Mouse (Mus musculus): ENCODE results near the gene Nedd8. TPM values are rescaled to one million over a fixed set of nuclear protein-coding genes. Genes with fewer than 3 reads are reported as not detected.

Gene Nedd8
- polyA plus RNA-seq, 1 experiment from 2014 or later: 664 TPM

DNA sequence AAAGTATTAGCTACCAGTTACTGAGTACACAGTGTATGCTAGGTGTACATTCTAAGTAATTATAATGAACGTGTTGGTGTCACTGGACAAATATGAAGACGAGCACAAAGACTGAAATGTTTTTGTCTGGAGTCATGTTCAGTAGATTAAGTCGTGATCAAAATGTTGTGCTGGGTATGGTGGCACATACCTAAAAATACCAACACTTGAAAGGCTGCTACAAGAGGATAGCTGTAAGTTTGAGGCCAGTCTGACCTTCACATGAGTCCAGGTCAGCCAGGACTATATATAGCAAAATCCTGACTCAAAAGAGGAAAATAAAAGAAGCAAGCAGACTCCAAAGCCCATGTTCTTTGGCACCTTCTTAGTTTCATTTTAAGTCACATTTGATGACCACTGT lies 15.0 kb downstream of the Nedd8 start:
- no peak for DNase-seq (ENCODE audit: extremely low spot score, low spot score)
- no peak overlapping the region for H3K4me3 ChIP-seq
- H3K4me1 ChIP-seq: peaks cover 13% of the 10 kb centered on the region
- H3K27me3 ChIP-seq (ENCODE audit: poor library complexity, severe bottlenecking): no peaks in the 10 kb centered on the region
- WGBS: 89% methylated on average over 3 of the region's 3 CpGs
- peaks cover 32% of the 10 kb centered on the region for H3K36me3 ChIP-seq (replicated peaks)
- no peaks in the 10 kb centered on the region for H3K9me3 ChIP-seq
- H3K27ac ChIP-seq: no peak overlapping the region

DNA sequence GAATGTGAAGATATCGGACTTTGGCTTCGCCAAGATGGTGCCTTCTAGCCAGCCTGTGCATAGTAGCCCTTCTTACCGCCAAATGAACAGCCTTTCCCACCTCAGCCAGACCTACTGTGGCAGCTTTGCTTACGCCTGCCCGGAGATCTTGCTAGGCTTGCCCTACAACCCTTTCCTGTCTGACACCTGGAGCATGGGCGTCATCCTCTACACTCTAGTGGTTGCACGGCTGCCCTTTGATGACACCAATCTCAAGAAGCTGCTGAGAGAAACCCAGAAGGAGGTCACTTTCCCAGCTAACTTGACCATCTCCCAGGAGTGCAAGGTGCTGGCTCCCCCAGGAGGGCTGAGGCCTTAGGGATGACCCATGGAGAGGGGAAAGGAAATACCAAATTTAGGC lies 20.4 kb downstream of the Nedd8 start:
- Histone ChIP-seq H3K4me3 (no peak overlapping the region), H3K4me1 (no peaks in the 10 kb centered on the region), H3K27ac (no peak overlapping the region), H3K27me3 (ENCODE audit: poor library complexity, severe bottlenecking) (no peaks in the 10 kb centered on the region), H3K9me3 (no peaks in the 10 kb centered on the region), H3K36me3 (replicated peaks) (peaks cover 12% of the 10 kb centered on the region)
- WGBS: 87% methylated on average over 7 of the region's 7 CpGs
- DNase-seq (ENCODE audit: extremely low spot score, low spot score): no peak

DNA sequence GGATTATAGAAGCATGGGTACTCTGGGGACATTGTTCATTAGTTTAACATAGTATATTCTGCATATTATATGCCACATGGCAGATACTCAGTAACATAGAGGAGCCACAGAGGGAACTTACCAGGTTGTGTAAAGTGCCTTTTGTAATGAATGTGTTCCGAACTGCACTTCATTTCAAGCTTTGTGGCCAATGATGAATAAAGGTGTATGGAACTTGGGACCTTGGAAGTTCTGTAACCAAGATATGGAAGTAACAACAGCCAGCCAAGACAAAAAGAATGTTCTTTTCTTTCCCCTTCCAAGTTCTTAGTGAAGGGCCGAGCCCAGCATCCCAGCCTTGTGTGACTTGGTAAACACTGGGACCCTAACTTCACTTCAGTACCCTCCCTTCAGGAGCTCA lies 22.0 kb downstream of the Nedd8 start, which contains the start of gene Tssk4:
Gene Tssk4 (plus strand): TSS at position 301 of the 400 bp plus-strand sequence.
- no peak within 1 kb of the TSS for H3K4me3 ChIP-seq
- H3K4me1 ChIP-seq: peaks cover 5% of the 10 kb centered on the region
- H3K9me3 ChIP-seq: no peaks in the 10 kb centered on the region
- H3K36me3 ChIP-seq (replicated peaks): peaks cover 24% of the 10 kb centered on the region
- WGBS: 97% methylated on average over 2 of the region's 2 CpGs
- no peak for DNase-seq (ENCODE audit: extremely low spot score, low spot score)
- no peaks in the 10 kb centered on the region for H3K27me3 ChIP-seq (ENCODE audit: poor library complexity, severe bottlenecking)
- H3K27ac ChIP-seq: no peak within 1 kb of the TSS

DNA sequence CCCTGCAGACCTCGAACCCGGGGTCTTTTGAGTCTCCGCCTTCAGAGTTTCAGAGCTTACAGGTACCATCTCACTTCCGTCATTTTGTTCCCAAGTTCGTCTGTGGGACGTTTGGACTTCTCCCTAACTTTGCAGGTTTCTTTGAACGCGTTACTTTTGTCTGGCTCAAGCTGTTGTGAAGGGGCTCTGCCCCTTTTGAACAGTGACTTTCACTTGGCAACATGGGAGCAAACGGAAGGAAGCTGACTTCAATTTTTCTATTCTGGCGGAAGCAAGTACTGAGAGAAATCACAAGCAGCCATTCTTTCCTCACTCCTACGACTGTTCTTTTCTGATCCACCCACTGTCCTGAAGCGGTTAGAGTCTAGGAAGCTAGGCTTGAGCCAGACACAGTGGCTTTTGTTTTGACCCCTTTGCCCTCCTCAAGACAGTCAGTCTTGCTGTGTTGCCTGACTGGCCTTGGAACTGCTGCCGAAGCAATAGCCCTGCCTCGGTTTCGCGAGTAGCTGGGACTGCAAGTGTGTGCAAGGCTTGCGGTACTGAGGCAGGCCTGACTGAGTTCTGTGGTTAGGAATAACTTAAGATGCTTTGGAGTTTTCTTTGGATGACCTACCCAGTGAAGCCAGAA lies 27.5 kb downstream of the Nedd8 start:
- no peaks in the 10 kb centered on the region for H3K9me3 ChIP-seq
- no peak for DNase-seq (ENCODE audit: extremely low spot score, low spot score)
- H3K4me3 ChIP-seq: peak overlapping the region; percentile 97
- H3K27me3 ChIP-seq (ENCODE audit: poor library complexity, severe bottlenecking): no peaks in the 10 kb centered on the region
- WGBS: 34% methylated on average over 17 of the region's 17 CpGs
- peaks cover 51% of the 10 kb centered on the region for H3K36me3 ChIP-seq (replicated peaks)
- H3K27ac ChIP-seq: peak overlapping the region; percentile 100
- H3K4me1 ChIP-seq: peaks cover 32% of the 10 kb centered on the region

- Histone ChIP-seq H3K9me3 (no peaks in the 10 kb centered on the region), H3K36me3 (replicated peaks) (peaks cover 62% of the 10 kb centered on the region), H3K4me3 (peak within 1 kb of the TSS; percentile 97), H3K4me1 (peaks cover 32% of the 10 kb centered on the region), H3K27me3 (ENCODE audit: poor library complexity, severe bottlenecking) (no peaks in the 10 kb centered on the region), H3K27ac (peak within 1 kb of the TSS; percentile 100)
- peak; percentile 85 for DNase-seq (ENCODE audit: extremely low spot score, low spot score)
- WGBS: under 1% methylated on average over 89 of the region's 89 CpGs
These were observed 28.6 kb downstream of the Nedd8 start, which contains the start of gene Tm9sf1 for GRCm38 (mm10) chr14:55643060-55643907. Gene Tm9sf1 (minus strand): TSS chr14:55643806.

DNA sequence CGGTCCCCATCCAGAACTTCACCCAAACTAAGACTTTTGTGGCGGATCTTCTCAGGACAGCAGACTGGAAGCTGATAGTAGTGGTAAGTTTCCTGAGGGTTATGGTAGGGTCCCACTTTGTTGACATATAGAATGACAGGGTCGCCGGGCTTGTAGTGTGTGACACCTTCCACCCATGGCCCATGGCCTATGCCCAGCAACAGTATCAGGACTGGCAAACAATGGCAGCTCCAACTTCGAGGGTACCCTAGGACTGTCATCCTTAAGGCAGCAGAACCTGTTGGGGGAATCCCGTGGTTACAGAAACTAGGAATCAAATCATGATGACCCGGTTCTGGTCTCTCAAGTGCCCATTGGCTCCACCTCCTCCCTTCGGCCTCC lies 29.3 kb downstream of the Nedd8 start:
- WGBS: 22% methylated on average over 8 of the region's 8 CpGs
- peaks cover 32% of the 10 kb centered on the region for H3K4me1 ChIP-seq
- no peaks in the 10 kb centered on the region for H3K27me3 ChIP-seq (ENCODE audit: poor library complexity, severe bottlenecking)
- DNase-seq (ENCODE audit: extremely low spot score, low spot score): no peak
- H3K27ac ChIP-seq: peak overlapping the region; percentile 100
- H3K36me3 ChIP-seq (replicated peaks): peaks cover 67% of the 10 kb centered on the region
- H3K9me3 ChIP-seq: no peaks in the 10 kb centered on the region
- peak overlapping the region; percentile 97 for H3K4me3 ChIP-seq

DNA sequence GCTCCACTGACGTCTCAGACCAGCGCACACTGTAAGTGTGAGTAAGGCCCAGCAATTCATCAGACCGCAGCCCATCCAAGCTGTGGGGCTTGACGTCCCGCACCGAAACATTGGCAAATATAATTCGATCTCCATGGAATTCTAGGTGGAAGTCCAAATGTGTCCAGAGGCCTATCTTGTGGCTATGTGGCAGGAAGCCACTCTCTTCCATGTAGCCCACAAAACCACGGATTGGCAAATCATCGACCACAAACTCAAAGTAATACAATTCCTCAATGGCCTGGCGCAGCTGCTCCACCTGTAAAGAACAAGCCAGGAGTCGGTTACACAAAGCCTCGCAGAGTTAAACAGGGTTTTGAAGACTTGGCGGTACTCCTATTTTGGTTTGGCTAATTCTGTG lies 30.6 kb downstream of the Nedd8 start:
- Histone ChIP-seq H3K27ac (no peak overlapping the region), H3K9me3 (no peaks in the 10 kb centered on the region), H3K4me1 (peaks cover 34% of the 10 kb centered on the region), H3K36me3 (replicated peaks) (peaks cover 67% of the 10 kb centered on the region), H3K27me3 (ENCODE audit: poor library complexity, severe bottlenecking) (no peaks in the 10 kb centered on the region), H3K4me3 (no peak overlapping the region)
- DNase-seq (ENCODE audit: extremely low spot score, low spot score): no peak
- 96% methylated on average over 13 of the region's 13 CpGs for WGBS

DNA sequence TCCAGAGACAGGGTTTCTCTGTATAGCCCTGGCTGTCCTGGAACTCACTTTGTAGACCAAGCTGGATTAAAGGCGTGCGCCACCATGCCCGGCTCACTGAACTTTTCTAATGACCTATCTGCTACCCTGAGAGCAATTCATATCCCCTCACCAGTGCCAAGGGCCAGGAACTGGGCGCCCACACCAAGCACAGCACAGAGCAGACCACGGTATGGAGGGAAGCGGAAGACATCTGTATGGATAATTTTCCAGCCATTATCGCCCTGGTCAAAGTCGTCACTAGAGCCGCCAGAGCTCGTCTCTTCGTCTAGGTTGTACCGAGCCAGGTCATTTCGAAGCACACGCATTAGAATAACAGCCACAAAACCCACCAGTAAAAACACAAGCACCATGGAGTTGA lies 31.1 kb downstream of the Nedd8 start:
- peaks cover 66% of the 10 kb centered on the region for H3K36me3 ChIP-seq (replicated peaks)

DNA sequence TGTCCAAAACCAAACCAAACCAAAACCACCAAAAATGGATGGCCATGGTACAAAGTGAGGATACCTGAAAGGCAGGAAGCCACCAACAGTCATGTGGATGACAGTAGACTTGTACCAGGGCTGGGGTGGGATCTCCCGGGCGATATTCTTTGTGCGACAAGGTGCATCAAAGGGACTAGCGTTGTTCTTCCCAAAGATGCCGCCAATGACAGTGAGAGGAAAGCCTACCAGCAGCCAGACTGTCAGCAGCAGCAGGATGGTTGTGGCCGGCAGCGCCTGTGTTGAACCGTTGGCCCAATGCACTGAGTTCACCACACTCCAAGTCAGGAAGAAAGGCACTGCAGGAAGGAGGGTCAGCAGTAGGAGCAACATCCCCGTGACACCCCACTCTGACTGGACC lies 34.1 kb downstream of the Nedd8 start, which contains the start of gene Gm49378:
Gene Gm49378 (minus strand): TSS at position 101 of the 400 bp plus-strand sequence.
- no peaks in the 10 kb centered on the region for H3K27me3 ChIP-seq (ENCODE audit: poor library complexity, severe bottlenecking)
- no peak within 1 kb of the TSS for H3K27ac ChIP-seq
- peaks cover 40% of the 10 kb centered on the region for H3K4me1 ChIP-seq
- 95% methylated on average over 9 of the region's 9 CpGs for WGBS
- no peaks in the 10 kb centered on the region for H3K9me3 ChIP-seq
- H3K36me3 ChIP-seq (replicated peaks): peaks cover 76% of the 10 kb centered on the region
- no peak for DNase-seq (ENCODE audit: extremely low spot score, low spot score)
- H3K4me3 ChIP-seq: no peak within 1 kb of the TSS

More for the DNA sequence above, 31.1 kb downstream of the Nedd8 start:
- no peak for DNase-seq (ENCODE audit: extremely low spot score, low spot score)
- Histone ChIP-seq H3K9me3 (no peaks in the 10 kb centered on the region), H3K27me3 (ENCODE audit: poor library complexity, severe bottlenecking) (no peaks in the 10 kb centered on the region), H3K4me3 (no peak overlapping the region), H3K4me1 (peaks cover 38% of the 10 kb centered on the region), H3K27ac (no peak overlapping the region)
- WGBS: 94% methylated on average over 14 of the region's 14 CpGs

DNA sequence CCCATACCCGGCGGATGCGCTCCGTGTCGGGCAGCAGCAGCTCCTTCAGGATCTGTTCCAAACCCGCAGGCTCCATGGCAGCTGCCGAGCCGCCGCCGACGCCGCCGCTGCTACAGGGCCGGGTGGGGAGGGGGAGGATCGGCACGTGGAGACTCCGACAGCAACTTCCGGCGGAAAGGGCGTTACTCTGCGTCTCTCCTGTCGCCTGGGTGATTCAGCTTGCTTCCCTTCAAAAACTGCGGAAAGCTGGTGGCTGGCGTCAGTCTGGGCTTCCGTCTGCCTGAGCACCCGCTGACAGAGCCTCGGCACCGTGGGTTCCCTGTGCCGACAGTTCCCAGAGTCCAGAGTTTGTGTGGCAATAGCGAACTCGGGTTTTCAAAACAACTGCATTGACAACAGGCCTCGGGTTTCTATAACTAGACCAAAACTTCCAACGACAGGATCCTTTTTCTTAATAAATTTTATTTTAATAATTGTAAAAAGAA lies 36.4 kb downstream of the Nedd8 start, which contains the start of gene Ipo4:
Gene Ipo4 (minus strand): TSS at position 435 of the 485 bp plus-strand sequence.
- Histone ChIP-seq H3K4me1 (peaks cover 25% of the 10 kb centered on the region), H3K36me3 (replicated peaks) (peaks cover 85% of the 10 kb centered on the region), H3K9me3 (no peaks in the 10 kb centered on the region), H3K27ac (peak within 1 kb of the TSS; percentile 88), H3K4me3 (peak within 1 kb of the TSS; percentile 79), H3K27me3 (ENCODE audit: poor library complexity, severe bottlenecking) (no peaks in the 10 kb centered on the region)
- 3% methylated on average over 33 of the region's 33 CpGs for WGBS
- peak; percentile 91 for DNase-seq (ENCODE audit: extremely low spot score, low spot score)

DNA sequence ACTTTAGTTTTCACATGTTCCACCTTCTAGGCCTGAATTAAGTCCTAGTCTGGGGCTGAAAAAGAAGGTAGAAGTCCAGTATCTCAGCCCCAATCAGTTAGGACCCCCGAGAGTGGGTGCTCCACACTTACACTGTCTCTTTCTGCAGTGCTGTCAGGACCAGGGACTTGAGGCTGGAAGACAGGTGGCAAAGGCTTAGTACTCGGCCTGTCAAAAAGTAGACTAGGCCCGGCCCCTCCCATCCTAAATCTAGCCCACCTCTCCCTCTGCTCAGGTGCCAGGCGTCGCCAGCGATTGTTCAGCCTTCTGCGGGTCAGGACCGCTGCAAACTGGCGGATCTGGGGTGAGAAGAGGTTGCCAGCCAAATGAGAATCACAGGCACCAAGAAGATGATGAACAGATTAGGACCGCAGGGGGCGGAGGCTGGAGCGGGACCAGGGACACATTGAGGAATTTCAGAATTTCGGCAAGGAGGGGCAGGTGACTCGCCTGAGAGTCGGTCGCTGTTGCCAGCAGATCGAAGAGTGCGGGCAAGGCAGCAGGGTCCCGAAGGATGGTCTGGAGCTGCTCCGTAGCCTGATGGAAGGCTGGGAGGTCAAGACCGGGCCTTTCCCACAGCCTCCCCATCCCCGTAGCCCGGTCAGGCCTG lies 36.9 kb downstream of the Nedd8 start:
- H3K4me3 ChIP-seq: peak overlapping the region; percentile 79
- H3K27me3 ChIP-seq (ENCODE audit: poor library complexity, severe bottlenecking): no peaks in the 10 kb centered on the region
- no peaks in the 10 kb centered on the region for H3K9me3 ChIP-seq
- peaks cover 85% of the 10 kb centered on the region for H3K36me3 ChIP-seq (replicated peaks)
- H3K27ac ChIP-seq: peak overlapping the region; percentile 88
- WGBS: 3% methylated on average over 23 of the region's 23 CpGs
- peak; percentile 36 for DNase-seq (ENCODE audit: extremely low spot score, low spot score)
- peaks cover 25% of the 10 kb centered on the region for H3K4me1 ChIP-seq

DNA sequence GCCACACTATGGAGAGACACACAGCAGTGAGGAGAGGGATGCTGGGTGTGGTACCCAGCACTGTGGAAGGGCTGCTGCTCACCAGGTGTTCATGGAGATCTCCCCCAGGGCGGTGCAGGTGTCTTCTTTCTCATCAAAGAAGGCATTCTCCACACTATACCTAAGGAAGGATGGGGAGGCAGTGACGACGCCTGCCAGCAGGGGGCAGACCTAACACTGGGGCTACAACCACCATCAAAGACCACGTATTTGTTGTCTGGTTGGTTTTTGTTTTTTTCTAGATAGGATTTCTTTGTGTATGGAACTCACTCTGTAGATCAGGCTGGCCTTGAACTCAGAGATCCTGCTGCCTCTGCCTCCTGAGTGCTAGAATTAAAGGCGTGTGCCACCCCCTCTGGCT lies 42.6 kb downstream of the Nedd8 start:
- Histone ChIP-seq H3K9me3 (no peaks in the 10 kb centered on the region), H3K27me3 (ENCODE audit: poor library complexity, severe bottlenecking) (no peaks in the 10 kb centered on the region), H3K36me3 (replicated peaks) (peaks cover 100% of the 10 kb centered on the region), H3K27ac (no peak overlapping the region), H3K4me1 (peaks cover 5% of the 10 kb centered on the region), H3K4me3 (no peak overlapping the region)
- 59% methylated on average over 5 of the region's 5 CpGs for WGBS
- DNase-seq (ENCODE audit: extremely low spot score, low spot score): no peak

All from forebrain, embryonic 10.5 days (tissue).